Comparison of ENCODE assay signal across 18 mouse cellular contexts in genomic region chr13:97898590-97898989, GRCm38 (mm10).
DNase-seq lines count a peak whose midpoint lies in the region; ATAC-seq and TF ChIP-seq lines count a peak whose summit lies in the region.
"Had no signal": no experiment of that assay in that cellular context is flagged by ENCODE, and none has a peak within 500 bp of the region (broad histone marks: within the 10 kb centered on the region; RNA-seq: fewer than 3 reads in every experiment).

No protein-coding gene starts in this region.

- no peak overlapping the region for H3K9ac ChIP-seq in kidney, embryonic 16.5 days (replicated peaks; ENCODE audit: low read length)
- no peak overlapping the region for H3K9ac ChIP-seq in midbrain, embryonic 13.5 days (replicated peaks)
- H3K9ac ChIP-seq in intestine, postnatal 0 days (ENCODE audit: low read depth, low read length) = no peak overlapping the region
- H3K9ac ChIP-seq: embryonic facial prominence, embryonic 12.5 days; forebrain, embryonic 13.5 days; forebrain, postnatal 0 days; heart, embryonic 12.5 days; hindbrain, embryonic 12.5 days had no signal

- H3K27ac ChIP-seq in kidney, embryonic 16.5 days (ENCODE audit: low read length) = no peak overlapping the region
- H3K27ac ChIP-seq in midbrain, embryonic 10.5 days (replicated peaks) = peak overlapping the region; percentile 46; the same call in 1 of the 2 replicates
- H3K27ac ChIP-seq in midbrain, embryonic 13.5 days = no peak overlapping the region
- H3K27ac ChIP-seq in intestine, postnatal 0 days (ENCODE audit: low read depth, low read length) = no peak overlapping the region
- H3K27ac ChIP-seq: embryonic facial prominence, embryonic 12.5 days; forebrain, embryonic 13.5 days; hindbrain, embryonic 12.5 days had no signal

- DNase-seq in kidney, adult 9 months = peak; percentile 41
- no peak for DNase-seq in midbrain, embryonic 10.5 days (ENCODE audit: low spot score)
- no peak for DNase-seq in embryo, embryonic 10.5 days (ENCODE audit: low spot score)
- no peak for DNase-seq in heart, adult 18-20 months
- DNase-seq: adrenal gland, postnatal 10 days; cerebellum, adult 11 months; cerebellum, adult 8-10 months; cerebellum, postnatal 14 days; forebrain, postnatal 0 days; gastrocnemius, postnatal 14 days had no signal

- no peaks in the 10 kb centered on the region for H3K9me3 ChIP-seq in kidney, embryonic 16.5 days (ENCODE audit: low read length)
- no peaks in the 10 kb centered on the region for H3K9me3 ChIP-seq in midbrain, embryonic 10.5 days (replicated peaks)
- no peaks in the 10 kb centered on the region for H3K9me3 ChIP-seq in midbrain, embryonic 13.5 days
- H3K9me3 ChIP-seq in intestine, postnatal 0 days (ENCODE audit: control insufficient read depth) = no peaks in the 10 kb centered on the region
- H3K9me3 ChIP-seq: embryonic facial prominence, embryonic 12.5 days; forebrain, embryonic 13.5 days; heart, embryonic 12.5 days; hindbrain, embryonic 12.5 days had no signal

- WGBS in kidney, embryonic 16.5 days = 56% methylated on average over 2 of the region's 2 CpGs
- 75% methylated on average over 2 of the region's 2 CpGs for WGBS in midbrain, embryonic 10.5 days
- 66% methylated on average over 2 of the region's 2 CpGs for WGBS in midbrain, embryonic 13.5 days
- 14% methylated on average over 2 of the region's 2 CpGs for WGBS in intestine, postnatal 0 days

- peaks cover 3% of the 10 kb centered on the region; the same call in 1 of the 2 replicates for H3K36me3 ChIP-seq in kidney, embryonic 16.5 days (ENCODE audit: insufficient read depth, low read length)
- no peaks in the 10 kb centered on the region for H3K36me3 ChIP-seq in midbrain, embryonic 10.5 days
- H3K36me3 ChIP-seq in midbrain, embryonic 13.5 days = no peaks in the 10 kb centered on the region
- H3K36me3 ChIP-seq in intestine, postnatal 0 days (ENCODE audit: control insufficient read depth, insufficient read depth) = no peaks in the 10 kb centered on the region
- H3K36me3 ChIP-seq: embryonic facial prominence, embryonic 12.5 days; heart, embryonic 12.5 days; hindbrain, embryonic 12.5 days had no signal

- H3K4me1 ChIP-seq in kidney, embryonic 16.5 days (ENCODE audit: insufficient read depth, low read length) = peaks cover 8% of the 10 kb centered on the region
- H3K4me1 ChIP-seq in midbrain, embryonic 10.5 days = peaks cover 18% of the 10 kb centered on the region
- peaks cover 24% of the 10 kb centered on the region for H3K4me1 ChIP-seq in midbrain, embryonic 13.5 days (replicated peaks)
- no peaks in the 10 kb centered on the region for H3K4me1 ChIP-seq in intestine, postnatal 0 days (replicated peaks; ENCODE audit: control insufficient read depth, insufficient read depth, low read length)

- no peak for TF ChIP-seq CTCF in intestine, postnatal 0 days (IDR thresholded peaks at IDR 0.05; ENCODE audit: low read depth)

- no peak overlapping the region for H3K4me2 ChIP-seq in kidney, embryonic 16.5 days (replicated peaks; ENCODE audit: low read depth, low read length)
- H3K4me2 ChIP-seq in midbrain, embryonic 13.5 days (replicated peaks) = no peak overlapping the region
- H3K4me2 ChIP-seq in intestine, postnatal 0 days (replicated peaks; ENCODE audit: low read depth) = no peak overlapping the region
- H3K4me2 ChIP-seq: embryonic facial prominence, embryonic 12.5 days; forebrain, embryonic 13.5 days; heart, embryonic 12.5 days; hindbrain, embryonic 12.5 days had no signal

- no peak for ATAC-seq in kidney, embryonic 16.5 days (ENCODE audit: low FRiP score, low TSS enrichment)
- ATAC-seq in midbrain, embryonic 13.5 days = no peak
- ATAC-seq in intestine, postnatal 0 days = peak; percentile 49
- ATAC-seq: forebrain, embryonic 13.5 days; forebrain, postnatal 0 days; hindbrain, embryonic 16.5 days had no signal

- H3K4me3 ChIP-seq in kidney, embryonic 16.5 days (ENCODE audit: low read length) = no peak overlapping the region
- no peak overlapping the region for H3K4me3 ChIP-seq in midbrain, embryonic 10.5 days
- no peak overlapping the region for H3K4me3 ChIP-seq in midbrain, embryonic 13.5 days (replicated peaks)
- no peak overlapping the region for H3K4me3 ChIP-seq in intestine, postnatal 0 days (ENCODE audit: low read depth, low read length)
- H3K4me3 ChIP-seq: embryonic facial prominence, embryonic 12.5 days; forebrain, embryonic 13.5 days; heart, embryonic 12.5 days; hindbrain, embryonic 12.5 days had no signal

- H3K27me3 ChIP-seq in kidney, embryonic 16.5 days (ENCODE audit: insufficient read depth, low read length) = no peaks in the 10 kb centered on the region
- H3K27me3 ChIP-seq in midbrain, embryonic 10.5 days (ENCODE audit: low read depth, poor library complexity, severe bottlenecking) = peaks cover 8% of the 10 kb centered on the region; the same call in 1 of the 2 replicates
- no peaks in the 10 kb centered on the region for H3K27me3 ChIP-seq in midbrain, embryonic 13.5 days
- H3K27me3 ChIP-seq in intestine, postnatal 0 days (replicated peaks; ENCODE audit: control insufficient read depth, insufficient read depth, low read length) = no peaks in the 10 kb centered on the region
- H3K27me3 ChIP-seq: embryonic facial prominence, embryonic 12.5 days; forebrain, embryonic 13.5 days; heart, embryonic 12.5 days; hindbrain, embryonic 12.5 days had no signal
